In genomic region chr5:66865229-66865628, GRCm38 (mm10) we compare ENCODE assay signal across 11 mouse cellular contexts.
DNase-seq lines count a peak whose midpoint lies in the region; ATAC-seq and TF ChIP-seq lines count a peak whose summit lies in the region.
"Had no signal": no experiment of that assay in that cellular context is flagged by ENCODE, and none has a peak within 500 bp of the region (broad histone marks: within the 10 kb centered on the region; RNA-seq: fewer than 3 reads in every experiment).

No protein-coding gene starts in this region.

- no peak for TF ChIP-seq CTCF in brain, embryonic 14.5 days (IDR thresholded peaks at IDR 0.05; ENCODE audit: borderline replicate concordance, extremely low read depth, insufficient read depth, insufficient read length)
- TF ChIP-seq CTCF in midbrain, postnatal 0 days (IDR thresholded peaks at IDR 0.05), result no peak

- no peak overlapping the region for H3K4me3 ChIP-seq in midbrain, postnatal 0 days (ENCODE audit: low read depth, low read length)

- no peak overlapping the region for H3K4me2 ChIP-seq in midbrain, postnatal 0 days (ENCODE audit: low read depth, low read length, poor library complexity, severe bottlenecking)

- TF ChIP-seq POLR2A in brain, embryonic 14.5 days (IDR thresholded peaks at IDR 0.05; ENCODE audit: borderline replicate concordance, extremely low read depth, insufficient read depth, insufficient read length, poor library complexity, severe bottlenecking), result no peak

- peaks cover 7% of the 10 kb centered on the region; the same call in 1 of the 2 replicates for H3K4me1 ChIP-seq in midbrain, postnatal 0 days (ENCODE audit: insufficient read depth, low read length)

- no peaks in the 10 kb centered on the region for H3K27me3 ChIP-seq in midbrain, postnatal 0 days (ENCODE audit: insufficient read depth, low read length)
- H3K27me3 ChIP-seq: Patski had no signal

- peak; percentile 34 to 57 for DNase-seq in layer of hippocampus, adult 18-20 months (ENCODE audit: low spot score in 2 of 2)
- no peak for DNase-seq in layer of hippocampus, adult 11-12 months (ENCODE audit: low spot score)
- DNase-seq in brain, embryonic 14.5 days (ENCODE audit: low read depth), result peak; percentile 83
- peak; percentile 22 to 26 for DNase-seq in frontal cortex, postnatal 14 days (ENCODE audit: low spot score in 2 of 2)
- peak; percentile 65 for DNase-seq in midbrain, postnatal 0 days (ENCODE audit: low spot score)
- DNase-seq in urinary bladder, postnatal 14 days (ENCODE audit: low spot score), result no peak
- no peak for DNase-seq in thymus, postnatal 14 days
- no peak for DNase-seq in gastrocnemius, postnatal 14 days
- DNase-seq: adrenal gland, postnatal 25 days had no signal

- no peaks in the 10 kb centered on the region for H3K9me3 ChIP-seq in midbrain, postnatal 0 days (ENCODE audit: low read length)

- intact Hi-C loops in gastrocnemius, postnatal 14 days (cut with DNase I; ENCODE audit: low total_unique reads), result no loop called here

- no peak overlapping the region for H3K9ac ChIP-seq in midbrain, postnatal 0 days (replicated peaks; ENCODE audit: low read length, poor library complexity, severe bottlenecking)
- H3K9ac ChIP-seq: liver, embryonic 14.5 days had no signal

- peak; percentile 70; the same call in 1 of the 2 replicates for ATAC-seq in midbrain, postnatal 0 days (ENCODE audit: low FRiP score)
- ATAC-seq: Patski had no signal

- 32% methylated on average over 5 of the region's 5 CpGs for WGBS in midbrain, postnatal 0 days

- H3K27ac ChIP-seq in midbrain, postnatal 0 days (ENCODE audit: low read depth, low read length), result peak overlapping the region; percentile 27
- H3K27ac ChIP-seq: liver, embryonic 14.5 days had no signal

- no peaks in the 10 kb centered on the region for H3K36me3 ChIP-seq in midbrain, postnatal 0 days (ENCODE audit: insufficient read depth, low read length)

Comparison
In these comparisons a context has a peak if more than half of its experiments do, and no peak if none do; other contexts are left out.
1. DNase-seq: peak in layer of hippocampus, adult 18-20 months (2 of 2), brain, embryonic 14.5 days (single experiment), frontal cortex, postnatal 14 days (2 of 2) and midbrain, postnatal 0 days (single experiment); none in layer of hippocampus, adult 11-12 months (single experiment), urinary bladder, postnatal 14 days (single experiment), thymus, postnatal 14 days (single experiment) and gastrocnemius, postnatal 14 days (single experiment).